Mouse (Mus musculus) ovary, postnatal 14 days (tissue): ENCODE results near the gene Slc47a1.
"Not testable (repeated sequence)": the region's sequence is repeated elsewhere in the genome, so short reads cannot be mapped to it uniquely, and the experiment has no call there.

Source experiments
- DNase-seq: peaks from one replicate; pipeline ENCODE4 v3.0.0; 2022; ENCODE audit warnings: low spot score

Gene Slc47a1

GRCm38 (mm10) chr11:61319233-61319922 is 58.8 kb downstream of the Slc47a1 start:
- no peak for DNase-seq

GRCm38 (mm10) chr11:61316864-61317263 is 61.3 kb downstream of the Slc47a1 start:
- no peak for DNase-seq

GRCm38 (mm10) chr11:61310321-61310720 is 67.8 kb downstream of the Slc47a1 start:
- no peak for DNase-seq

GRCm38 (mm10) chr11:61309831-61310230 is 68.3 kb downstream of the Slc47a1 start:
- no peak for DNase-seq

- no peak for DNase-seq
Observed at GRCm38 (mm10) chr11:61307795-61308194, 70.3 kb downstream of the Slc47a1 start.

GRCm38 (mm10) chr11:61305377-61305776 is 72.8 kb downstream of the Slc47a1 start:
- DNase-seq: no peak

- DNase-seq: not testable (repeated sequence)
Observed at GRCm38 (mm10) chr11:61304535-61304934, 73.6 kb downstream of the Slc47a1 start.

GRCm38 (mm10) chr11:61300716-61301392 is 77.3 kb downstream of the Slc47a1 start:
- no peak for DNase-seq

GRCm38 (mm10) chr11:61300205-61300604 is 77.9 kb downstream of the Slc47a1 start:
- no peak for DNase-seq

GRCm38 (mm10) chr11:61297901-61298300 is 80.2 kb downstream of the Slc47a1 start:
- no peak for DNase-seq

- no peak for DNase-seq
Observed at GRCm38 (mm10) chr11:61297326-61297725, 80.8 kb downstream of the Slc47a1 start.

GRCm38 (mm10) chr11:61296556-61296955 is 81.6 kb downstream of the Slc47a1 start:
- no peak for DNase-seq

GRCm38 (mm10) chr11:61295556-61295955 is 82.6 kb downstream of the Slc47a1 start:
- no peak for DNase-seq

GRCm38 (mm10) chr11:61294431-61294830 is 83.7 kb downstream of the Slc47a1 start:
- no peak for DNase-seq
